Mouse (Mus musculus) frontal cortex, postnatal 25 days (tissue): ENCODE measurements around the gene Exoc3l2.

Experiments used
- DNase-seq, 2 experiments: peaks; one replicate each; pipeline ENCODE4 v3.0.0; 2022; ENCODE audit warnings: low spot score in 2 of 2

The Exoc3l2 gene

GRCm38 (mm10) chr7:19462884-19463381 is at the start of gene Exoc3l2:
Gene Exoc3l2 (plus strand): TSS chr7:19463331.
- no peak for DNase-seq

- DNase-seq = no peak
Measured at GRCm38 (mm10) chr7:19413525-19413924, 49.6 kb upstream of the Exoc3l2 start.

- DNase-seq = no peak
Measured at GRCm38 (mm10) chr7:19416590-19416989, 46.5 kb upstream of the Exoc3l2 start.

- no peak for DNase-seq
Measured at GRCm38 (mm10) chr7:19420121-19420520, 43.0 kb upstream of the Exoc3l2 start.

GRCm38 (mm10) chr7:19420821-19421636 is 42.1 kb upstream of the Exoc3l2 start:
- peak; percentile 44 to 68 for DNase-seq

- DNase-seq = no peak
Measured at GRCm38 (mm10) chr7:19423083-19423482, 40.0 kb upstream of the Exoc3l2 start.

- DNase-seq = no peak
Measured at GRCm38 (mm10) chr7:19424051-19424450, 39.1 kb upstream of the Exoc3l2 start.

- no peak for DNase-seq
Measured at GRCm38 (mm10) chr7:19426349-19426748, 36.8 kb upstream of the Exoc3l2 start.

- DNase-seq = no peak
Measured at GRCm38 (mm10) chr7:19426888-19427287, 36.2 kb upstream of the Exoc3l2 start.

GRCm38 (mm10) chr7:19427999-19428650 is 35.0 kb upstream of the Exoc3l2 start:
- DNase-seq = no peak

- DNase-seq = no peak
Measured at GRCm38 (mm10) chr7:19429726-19430125, 33.4 kb upstream of the Exoc3l2 start.

- no peak for DNase-seq
Measured at GRCm38 (mm10) chr7:19430402-19430801, 32.7 kb upstream of the Exoc3l2 start.

GRCm38 (mm10) chr7:19432475-19432874 is 30.7 kb upstream of the Exoc3l2 start:
- DNase-seq = no peak

GRCm38 (mm10) chr7:19436276-19436675 is 26.9 kb upstream of the Exoc3l2 start:
- DNase-seq = no peak

GRCm38 (mm10) chr7:19437048-19437447 is 26.1 kb upstream of the Exoc3l2 start:
- no peak for DNase-seq

- DNase-seq = no peak
Measured at GRCm38 (mm10) chr7:19441448-19442091, 21.6 kb upstream of the Exoc3l2 start.

- peak; percentile 78 to 91 for DNase-seq
Measured at GRCm38 (mm10) chr7:19443344-19443743, 19.8 kb upstream of the Exoc3l2 start.

GRCm38 (mm10) chr7:19444801-19445200 is 18.3 kb upstream of the Exoc3l2 start:
- DNase-seq = no peak

GRCm38 (mm10) chr7:19447689-19448088 is 15.4 kb upstream of the Exoc3l2 start:
- DNase-seq = no peak

- DNase-seq = no peak
Measured at GRCm38 (mm10) chr7:19449165-19449564, 14.0 kb upstream of the Exoc3l2 start.

- no peak for DNase-seq
Measured at GRCm38 (mm10) chr7:19455186-19455585, 7.9 kb upstream of the Exoc3l2 start.

GRCm38 (mm10) chr7:19455819-19456495 is 7.2 kb upstream of the Exoc3l2 start:
- DNase-seq = no peak
